8 mouse cellular contexts compared by ENCODE assay signal in genomic region chr8:128025251-128025856, GRCm38 (mm10).
DNase-seq lines count a peak whose midpoint lies in the region; ATAC-seq and TF ChIP-seq lines count a peak whose summit lies in the region.

No protein-coding gene starts in this region.

- no peak overlapping the region for H3K9ac ChIP-seq in heart, adult 2 months (ENCODE audit: low read depth, low read length)
- no peak overlapping the region for H3K9ac ChIP-seq in neural tube, embryonic 12.5 days

- TF ChIP-seq EP300 in heart, adult 2 months (IDR thresholded peaks at IDR 0.05; ENCODE audit: insufficient read depth, low read depth, low read length), result 0 out of 2 replicates have a peak, but pooled peaks have one; percentile 54

- no peak for TF ChIP-seq CTCF in heart, adult 2 months (IDR thresholded peaks at IDR 0.05)

- peaks cover 16% of the 10 kb centered on the region for H3K4me1 ChIP-seq in embryonic facial prominence, embryonic 10.5 days
- H3K4me1 ChIP-seq in heart, adult 2 months (ENCODE audit: control insufficient read depth, insufficient read depth, low read length), result peaks cover 4% of the 10 kb centered on the region
- peaks cover 11% of the 10 kb centered on the region for H3K4me1 ChIP-seq in neural tube, embryonic 12.5 days

- no peak for TF ChIP-seq POLR2A in heart, adult 2 months (IDR thresholded peaks at IDR 0.05; ENCODE audit: insufficient read depth, low read depth, low read length)

- WGBS in embryonic facial prominence, embryonic 10.5 days, result 57% methylated on average over 7 of the region's 7 CpGs
- WGBS in heart, adult 2 months, result 19% methylated on average over 7 of the region's 7 CpGs
- 45% methylated on average over 7 of the region's 7 CpGs for WGBS in neural tube, embryonic 12.5 days

- ATAC-seq in neural tube, embryonic 12.5 days (ENCODE audit: low FRiP score, low read depth), result peak; percentile 63

- no peak overlapping the region for H3K4me2 ChIP-seq in neural tube, embryonic 12.5 days (replicated peaks)

- no peaks in the 10 kb centered on the region for H3K9me3 ChIP-seq in embryonic facial prominence, embryonic 10.5 days
- H3K9me3 ChIP-seq in neural tube, embryonic 12.5 days, result no peaks in the 10 kb centered on the region

- H3K27ac ChIP-seq in embryonic facial prominence, embryonic 10.5 days (replicated peaks), result peak overlapping the region; percentile 75
- H3K27ac ChIP-seq in heart, adult 2 months, result peak overlapping the region; percentile 66
- H3K27ac ChIP-seq in neural tube, embryonic 12.5 days, result no peak overlapping the region

- no peaks in the 10 kb centered on the region for H3K27me3 ChIP-seq in embryonic facial prominence, embryonic 10.5 days (replicated peaks; ENCODE audit: low read depth, poor library complexity, severe bottlenecking)
- H3K27me3 ChIP-seq in heart, adult 2 months (ENCODE audit: control insufficient read depth, insufficient read depth, low read length), result no peaks in the 10 kb centered on the region
- no peaks in the 10 kb centered on the region for H3K27me3 ChIP-seq in neural tube, embryonic 12.5 days (replicated peaks)

- no peaks in the 10 kb centered on the region for H3K79me2 ChIP-seq in heart, adult 2 months (replicated peaks; ENCODE audit: control insufficient read depth, insufficient read depth, low read length)

- H3K4me3 ChIP-seq in embryonic facial prominence, embryonic 10.5 days, result no peak overlapping the region
- no peak overlapping the region for H3K4me3 ChIP-seq in heart, adult 2 months
- H3K4me3 ChIP-seq in neural tube, embryonic 12.5 days, result no peak overlapping the region

- no peaks in the 10 kb centered on the region for H3K36me3 ChIP-seq in embryonic facial prominence, embryonic 10.5 days (replicated peaks)
- H3K36me3 ChIP-seq in heart, adult 2 months (ENCODE audit: control insufficient read depth, insufficient read depth, low read length), result peaks cover 3% of the 10 kb centered on the region; the same call in 1 of the 2 replicates
- no peaks in the 10 kb centered on the region for H3K36me3 ChIP-seq in neural tube, embryonic 12.5 days

- peak; percentile 53 for DNase-seq in retina, postnatal 1 day
- no peak for DNase-seq in retina, embryonic 14.5 days (ENCODE audit: low spot score)
- DNase-seq in embryonic facial prominence, embryonic 10.5 days (ENCODE audit: low spot score), result peak; percentile 61
- DNase-seq in heart, adult 2 months, result peak; percentile 81 to 84
- DNase-seq in kidney, adult 11 months, result peak; percentile 72
- DNase-seq in liver, result peak; percentile 31
- no peak for DNase-seq in thymus, postnatal 25 days

- intact Hi-C loops in heart, adult 2 months (cut with DNase I), result loop anchor here (2.0 kb wide), 1 partner anchor 333 kb away; the partner anchor contains the start of gene Nrp1

Comparison
In these comparisons a context has a peak if more than half of its experiments do, and no peak if none do; other contexts are left out.
1. DNase-seq: peak in retina, postnatal 1 day (single experiment), embryonic facial prominence, embryonic 10.5 days (single experiment), heart, adult 2 months (2 of 2), kidney, adult 11 months (single experiment) and liver (single experiment); none in retina, embryonic 14.5 days (single experiment) and thymus, postnatal 25 days (single experiment).